Mouse (Mus musculus) spleen, adult 2 months (tissue): ENCODE results near the gene Rasgef1b.

ENCODE experiments used
- CTCF ChIP-seq: fragments of 200-500 bp; IDR thresholded peaks from 2 replicates; pipeline ENCODE4 v1.5.1; 2011; ENCODE audit warnings: mild to moderate bottlenecking, inconsistent platforms; ENCODE audit not compliant: insufficient read depth, insufficient read length, insufficient replicate concordance; ENCODE audit errors: extremely low read depth
- POLR2A ChIP-seq: fragments of 200-500 bp; IDR thresholded peaks from 2 replicates; pipeline ENCODE4 v1.6.1; 2011; ENCODE audit warnings: low read depth, low read length, inconsistent platforms

DNA sequence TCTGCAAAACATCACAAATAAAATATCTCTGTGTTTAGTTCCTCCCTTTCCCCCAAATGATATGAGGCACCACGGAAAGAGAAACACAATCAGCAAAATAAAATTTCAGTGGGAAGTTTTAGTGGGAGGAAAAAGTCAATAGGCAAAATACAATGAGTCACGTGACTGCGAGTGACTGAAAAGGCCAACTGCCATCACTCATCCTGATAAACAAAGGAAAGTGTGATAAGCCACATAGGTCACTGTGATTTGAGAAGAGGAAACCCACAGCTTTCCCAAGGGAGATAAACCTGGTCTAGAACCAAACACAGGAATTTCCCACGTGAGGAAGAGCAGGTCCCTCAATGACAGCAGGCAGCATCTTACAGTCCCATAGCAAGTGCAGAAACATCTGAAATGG lies 213.1 kb downstream of the Rasgef1b start:
- TF ChIP-seq CTCF = no peak
- no peak for TF ChIP-seq POLR2A
